Mouse (Mus musculus): ENCODE data around the gene Trim66.

The Trim66 gene

DNA sequence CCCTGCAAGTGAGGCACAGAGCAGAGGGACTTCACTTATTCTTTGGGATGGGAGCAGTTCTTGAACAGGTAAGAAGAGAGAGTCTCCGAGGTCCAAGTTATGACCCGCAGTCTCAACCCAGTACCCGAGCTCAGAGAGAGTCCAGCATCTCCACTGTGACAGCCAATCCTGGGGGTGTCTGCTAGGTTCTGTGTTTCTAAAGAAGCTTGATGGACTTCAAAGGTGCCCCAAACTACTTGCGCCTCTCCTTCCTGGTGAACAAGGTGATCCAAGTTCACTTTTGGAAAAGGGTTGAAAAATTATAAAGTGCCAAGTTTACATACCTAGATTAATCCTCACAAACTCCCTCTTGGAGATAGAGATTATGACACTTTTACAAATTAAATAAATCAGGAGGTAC lies at the start of gene Trim66:
Gene Trim66 (minus strand): TSS at position 101 of the 400 bp plus-strand sequence.
- DNase-seq, result no peak

DNA sequence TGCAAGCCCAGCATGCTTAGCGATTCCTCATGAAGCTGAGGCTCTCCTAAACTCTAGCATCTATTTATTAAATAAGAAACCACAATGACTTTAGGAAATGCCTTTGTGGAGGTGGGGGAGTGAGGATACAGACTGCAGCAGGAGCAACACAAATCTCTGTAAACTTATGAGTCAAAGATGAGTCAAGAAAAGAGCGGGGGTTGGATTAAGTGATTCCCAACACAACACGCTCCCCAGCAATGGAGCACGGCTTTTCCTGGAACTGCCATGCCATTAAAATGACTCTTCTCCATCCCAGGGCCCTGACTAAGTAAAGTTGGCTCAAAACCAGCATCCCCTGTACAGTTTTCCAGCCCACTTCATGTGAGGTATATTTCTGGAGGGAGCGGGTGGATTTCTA lies 38.8 kb upstream of the Trim66 start:
- no peak for DNase-seq

- no peak for DNase-seq
These were observed 38.3 kb upstream of the Trim66 start for GRCm38 (mm10) chr7:109546186-109546585.

GRCm38 (mm10) chr7:109545255-109545993 lies 37.5 kb upstream of the Trim66 start:
- DNase-seq, result no peak

- DNase-seq, result no peak
These were observed 36.9 kb upstream of the Trim66 start for GRCm38 (mm10) chr7:109544792-109545191.

GRCm38 (mm10) chr7:109542364-109542628 lies 34.4 kb upstream of the Trim66 start:
- no peak for DNase-seq

DNA sequence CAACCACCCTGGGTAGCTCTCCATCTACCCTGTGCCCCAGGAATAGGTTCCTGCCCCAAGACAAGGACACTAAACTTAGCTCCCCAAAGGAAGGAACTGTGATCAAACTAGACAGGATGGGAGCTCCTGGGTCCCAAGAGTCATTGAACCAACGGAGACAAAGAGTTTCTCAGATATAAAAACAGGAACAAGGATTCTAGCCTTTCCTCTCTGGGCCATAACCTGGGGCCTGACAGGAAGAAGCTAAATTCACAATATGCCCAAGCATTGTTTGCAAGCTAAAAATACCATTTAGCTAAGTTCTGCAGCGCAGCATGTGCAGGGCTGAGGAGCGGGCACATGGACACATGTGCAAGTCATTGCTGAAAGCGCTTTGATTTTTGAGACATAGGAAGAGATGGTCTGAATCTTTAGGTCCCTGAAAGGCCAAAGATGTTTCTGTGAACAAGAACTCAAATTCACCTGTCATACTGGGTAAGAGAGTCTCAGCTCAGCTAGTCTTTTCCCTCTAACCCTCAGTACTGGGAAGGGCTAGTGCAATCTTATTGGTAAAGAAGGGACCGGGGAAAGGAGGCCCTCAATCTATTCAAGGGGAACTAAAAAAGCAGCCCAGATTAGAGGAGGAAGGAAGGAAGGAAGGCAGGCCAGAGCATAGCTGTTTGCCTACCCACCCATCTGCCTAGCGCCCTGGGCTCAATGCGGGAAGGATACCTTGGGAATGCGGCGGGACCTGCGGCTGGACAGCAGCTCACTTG lies 33.9 kb upstream of the Trim66 start:
- no peak for DNase-seq

DNA sequence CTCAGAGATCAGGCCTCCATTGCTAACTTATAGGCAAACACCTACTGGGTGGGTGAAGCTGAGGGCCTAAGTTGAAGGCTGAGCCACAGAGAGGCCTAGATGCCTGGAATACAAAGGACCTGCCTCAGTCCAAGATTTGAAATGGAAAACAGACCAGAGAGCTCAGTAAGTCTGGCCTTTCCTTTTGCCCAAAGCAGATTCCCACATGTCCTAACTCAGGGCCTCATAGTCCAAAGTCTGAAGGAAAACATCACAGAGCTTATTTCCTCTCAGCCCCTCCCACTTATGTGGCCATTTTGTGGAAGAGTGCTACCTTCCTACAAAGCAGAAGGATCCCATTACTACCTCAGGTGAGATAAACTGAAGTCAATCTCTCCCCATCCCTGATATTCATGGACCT lies 33.0 kb upstream of the Trim66 start:
- no peak for DNase-seq

GRCm38 (mm10) chr7:109536451-109536946 lies 28.6 kb upstream of the Trim66 start:
- DNase-seq, result peak; percentile 62

DNA sequence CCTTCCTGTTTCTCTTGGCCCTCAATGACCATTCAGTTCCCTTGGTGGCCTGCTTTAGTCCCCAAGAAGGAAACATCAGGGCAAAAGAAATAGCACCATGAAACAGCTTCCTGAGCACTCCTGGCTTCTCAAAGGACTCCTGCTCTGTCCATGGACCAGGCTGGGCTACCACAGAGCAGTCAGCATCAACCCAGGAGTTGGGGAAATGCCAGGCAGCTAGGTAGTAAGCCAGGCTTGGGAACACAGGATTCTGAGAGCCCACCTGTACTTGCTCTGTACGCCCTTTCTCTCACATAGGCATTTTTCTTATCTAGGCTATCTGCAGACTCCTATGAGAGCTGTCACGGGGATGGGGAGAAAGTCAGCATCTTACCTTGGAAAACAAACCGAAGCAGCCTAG lies 27.0 kb upstream of the Trim66 start:
- DNase-seq, result no peak

DNA sequence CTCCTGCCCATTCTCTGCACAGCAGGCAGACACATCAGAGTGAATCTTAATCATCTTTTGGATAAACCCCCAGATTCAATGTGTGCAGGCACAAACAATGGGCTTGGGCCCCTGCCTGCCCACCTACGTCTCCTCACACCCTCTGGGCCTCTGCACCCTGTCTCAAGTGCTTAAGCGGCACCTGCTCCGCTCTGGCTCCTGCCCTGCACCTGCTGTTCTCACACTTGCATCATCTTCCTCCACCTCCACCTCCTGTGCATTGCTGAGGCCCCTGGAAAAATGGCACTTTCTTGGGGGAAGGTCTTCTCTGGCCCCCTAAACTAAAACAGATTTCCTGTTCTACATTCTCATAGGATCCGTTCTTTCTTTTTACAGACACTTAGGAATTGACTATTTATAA lies 26.0 kb upstream of the Trim66 start:
- DNase-seq, result no peak

GRCm38 (mm10) chr7:109533129-109533528 lies 25.2 kb upstream of the Trim66 start:
- DNase-seq, result no peak

DNA sequence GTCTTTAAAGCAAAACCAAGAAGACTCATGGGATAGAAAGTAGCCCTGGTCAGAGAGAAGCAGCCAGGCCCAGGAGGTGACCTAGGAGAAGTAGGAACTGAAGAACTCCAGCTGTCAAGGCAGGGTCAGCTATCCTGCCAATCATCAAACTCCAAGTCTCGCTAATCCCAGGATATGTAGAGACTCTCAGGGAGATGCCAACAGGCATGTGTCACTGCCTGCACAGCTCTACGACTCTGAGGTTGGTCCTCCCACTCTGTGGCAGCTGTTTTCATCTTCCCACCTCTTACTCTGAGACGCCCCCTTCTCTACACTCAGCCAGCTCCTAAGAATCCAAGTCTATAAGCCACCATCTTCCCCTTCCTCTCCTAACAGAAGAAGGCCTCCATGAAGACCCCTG lies 24.8 kb upstream of the Trim66 start:
- no peak for DNase-seq

GRCm38 (mm10) chr7:109531501-109531900 lies 23.6 kb upstream of the Trim66 start:
- no peak for DNase-seq

DNA sequence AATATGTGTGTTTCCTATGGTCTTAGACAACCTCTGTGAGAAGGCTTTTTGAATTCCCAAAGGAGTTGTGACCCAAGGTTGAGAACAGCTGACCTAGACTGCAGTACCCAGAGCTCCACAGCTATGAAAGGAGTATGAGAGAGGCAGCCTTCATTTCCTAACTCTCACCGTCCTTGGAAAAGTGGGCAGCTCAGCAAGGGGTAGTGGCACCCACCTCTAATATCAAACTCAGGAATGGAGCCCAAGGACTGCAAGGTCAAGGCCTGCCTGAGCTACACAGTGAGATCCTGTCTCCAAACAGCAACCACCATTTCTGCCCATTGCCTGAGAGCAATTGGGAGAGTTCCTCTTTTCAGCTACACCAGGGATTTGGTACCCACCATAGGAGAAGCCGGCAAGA lies 21.8 kb upstream of the Trim66 start:
- no peak for DNase-seq

GRCm38 (mm10) chr7:109528356-109528755 lies 20.4 kb upstream of the Trim66 start:
- DNase-seq, result peak; percentile 41

DNA sequence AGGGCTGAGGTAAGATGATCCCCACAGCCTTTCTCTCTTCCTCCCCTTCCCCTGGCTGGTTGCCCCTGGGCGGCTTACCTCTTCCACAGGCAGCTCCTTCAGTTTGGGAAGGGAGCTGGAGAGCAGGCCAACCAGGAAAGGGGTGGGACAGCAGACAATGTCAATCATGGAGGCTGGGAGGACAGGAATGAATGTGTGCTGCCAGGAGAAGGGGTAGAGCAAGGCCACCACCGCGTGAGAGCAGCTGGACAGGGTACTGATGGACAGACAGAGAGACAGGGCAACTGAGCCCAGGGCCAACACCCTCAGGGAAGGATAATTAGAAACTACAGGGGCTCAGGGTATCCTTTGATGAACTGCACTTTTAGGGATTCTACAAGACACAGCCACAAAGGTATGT lies 19.6 kb upstream of the Trim66 start:
- no peak for DNase-seq

DNA sequence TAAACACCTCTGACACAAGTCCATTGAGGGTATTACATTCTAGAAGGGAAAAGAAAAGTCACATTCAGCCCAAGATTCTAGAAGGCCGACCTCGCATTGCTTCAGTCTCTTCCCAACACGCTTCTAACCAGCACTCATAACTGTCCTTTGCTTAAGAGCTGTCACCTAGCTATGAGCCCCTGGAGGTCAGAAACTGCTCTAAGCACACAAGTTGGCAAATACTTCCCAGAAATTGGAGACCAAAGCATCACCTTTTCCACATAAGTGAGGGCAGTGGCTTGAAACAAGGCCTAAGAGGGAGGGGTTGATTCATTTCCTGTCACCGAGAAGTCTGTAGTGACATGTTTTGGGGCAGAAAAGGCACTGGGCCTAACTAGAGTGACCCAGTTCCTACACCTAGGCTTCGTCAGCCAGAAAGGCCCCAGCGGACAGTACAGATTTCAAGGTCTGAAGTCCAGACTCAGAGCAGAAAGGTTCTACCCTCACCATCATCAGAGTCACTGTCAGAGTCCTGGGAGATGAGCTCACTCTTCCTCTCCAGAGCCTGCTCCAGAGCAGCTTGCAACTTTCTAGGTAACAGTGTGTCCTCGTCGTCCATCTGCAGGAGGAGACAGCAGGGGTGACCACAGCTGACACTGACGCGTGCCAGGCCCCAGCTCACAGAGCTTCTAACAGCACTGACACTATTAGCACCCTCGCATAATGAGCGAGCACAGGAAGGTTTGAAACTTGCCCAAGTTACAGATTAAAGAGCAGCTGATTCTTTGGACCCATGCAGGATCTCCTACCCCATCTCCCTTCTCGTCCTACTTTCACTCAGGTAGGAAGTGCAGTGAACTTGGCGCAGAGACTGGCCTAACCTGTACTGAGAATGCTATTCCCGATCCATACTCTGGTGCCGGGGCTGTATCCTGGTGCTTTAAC lies 18.1 kb upstream of the Trim66 start:
- no peak for DNase-seq

DNA sequence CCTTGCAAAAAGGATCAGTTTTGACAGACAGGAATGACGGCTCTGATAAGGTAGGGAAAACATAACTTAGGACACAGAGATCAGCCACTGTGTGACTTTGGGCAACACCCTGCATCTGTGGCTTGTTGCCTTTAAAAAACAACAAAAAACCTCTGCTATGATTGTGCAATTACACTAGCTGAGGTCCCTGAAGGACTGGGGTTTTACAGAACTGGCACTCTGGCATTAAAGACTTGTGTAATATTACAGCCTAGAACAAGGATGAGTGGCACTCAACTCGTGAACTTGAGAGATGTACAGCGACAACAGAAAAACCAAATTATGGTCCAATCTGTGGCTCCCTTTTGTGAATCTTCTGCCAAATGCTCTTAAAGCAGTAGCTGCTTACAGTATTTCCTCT lies 16.8 kb upstream of the Trim66 start:
- no peak for DNase-seq

DNA sequence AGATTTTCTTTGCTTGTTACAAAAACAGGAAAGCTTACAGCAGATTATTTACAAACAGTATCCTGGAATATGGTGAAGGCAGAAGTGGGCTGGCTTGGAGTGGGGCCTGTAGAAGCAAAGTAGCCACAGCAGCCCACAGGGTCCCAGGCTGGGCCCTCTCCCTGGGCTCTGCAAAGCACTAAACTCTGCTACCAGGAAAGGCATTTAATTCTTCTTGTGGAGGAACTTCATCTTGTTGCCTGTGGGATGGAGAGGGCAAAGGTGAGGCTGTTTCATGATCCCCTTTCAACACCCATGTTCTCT lies 16.5 kb upstream of the Trim66 start:
- DNase-seq, result no peak

- DNase-seq, result no peak
These were observed 16.0 kb upstream of the Trim66 start for GRCm38 (mm10) chr7:109523741-109524441.

DNA sequence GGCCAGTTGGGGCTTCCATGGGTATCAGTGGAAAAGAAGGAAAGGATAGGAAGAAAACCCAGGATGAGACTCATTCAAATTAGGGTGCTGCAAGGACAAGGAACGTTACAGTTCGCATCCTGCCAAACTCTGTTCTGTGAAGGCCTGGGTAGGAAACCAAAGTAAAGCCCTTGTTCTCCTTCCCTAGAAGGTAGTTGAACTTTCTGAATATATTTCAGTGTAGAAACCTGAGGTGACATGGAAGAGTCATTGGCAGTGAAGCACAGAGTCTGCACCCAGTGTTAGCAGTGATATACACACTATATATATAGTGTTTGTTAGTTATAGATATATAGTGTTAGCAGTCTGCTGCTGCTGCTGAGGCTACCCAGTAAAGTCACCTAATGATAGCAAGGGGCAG lies 15.4 kb upstream of the Trim66 start:
- DNase-seq, result no peak

DNA sequence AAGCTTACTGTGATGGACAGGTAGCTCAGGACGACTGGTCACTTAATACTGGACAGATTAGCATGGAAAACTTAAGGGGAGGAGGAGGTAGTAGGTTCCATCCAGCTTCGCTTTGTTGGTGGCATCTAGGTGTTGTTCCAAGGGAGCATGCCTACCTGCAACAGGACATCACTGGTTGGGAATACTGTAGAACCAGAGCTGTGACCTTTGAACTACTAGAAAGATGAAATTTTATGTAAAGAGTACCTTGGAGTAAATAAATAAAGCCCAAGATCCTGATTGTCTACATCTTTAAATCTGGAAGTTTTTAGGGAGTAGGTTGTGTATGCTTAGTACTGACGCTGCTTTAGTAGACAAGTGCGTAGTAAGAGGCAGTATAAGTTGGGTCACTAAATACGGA lies 14.2 kb upstream of the Trim66 start:
- no peak for DNase-seq

All from cerebellum, adult 8-10 months (tissue).